Mouse (Mus musculus) kidney, embryonic 16.5 days (tissue): ENCODE data around the gene B4galnt3. TPM values are rescaled to one million over a fixed set of nuclear protein-coding genes. Genes with fewer than 3 reads are reported as not detected.

Source experiments
- ATAC-seq: fragments of 200-750 bp; cut with Nextera tagmentation; 2 replicates; pipeline ENCODE4 v1.8.0; 2017; ENCODE audit warnings: moderate TSS enrichment; ENCODE audit not compliant: low FRiP score, low TSS enrichment
- H3K27ac ChIP-seq: fragments of 300-500 bp; sonication (generic); 2 replicates; pipeline ENCODE4 v1.5.1; 2014; ENCODE audit warnings: low read length
- H3K27me3 ChIP-seq: fragments of 300-500 bp; sonication (generic); 2 replicates; pipeline ENCODE4 v1.6.1; 2014; ENCODE audit warnings: low read length, control low read depth, mixed read lengths; ENCODE audit not compliant: insufficient read depth
- H3K36me3 ChIP-seq: fragments of 300-500 bp; sonication (generic); 2 replicates; pipeline ENCODE4 v1.6.1; 2014; ENCODE audit warnings: low read length, control low read depth, mixed read lengths; ENCODE audit not compliant: insufficient read depth
- H3K4me1 ChIP-seq: fragments of 300-500 bp; sonication (generic); 2 replicates; pipeline ENCODE4 v1.6.1; 2014; ENCODE audit warnings: low read length, control low read depth, mixed read lengths; ENCODE audit not compliant: insufficient read depth
- H3K4me2 ChIP-seq: fragments of 300-500 bp; sonication (generic); replicated peaks from 2 replicates; pipeline ENCODE4 v1.6.1; 2014; ENCODE audit warnings: low read depth, low read length
- H3K4me3 ChIP-seq: fragments of 300-500 bp; sonication (generic); 2 replicates; pipeline ENCODE4 v1.5.1; 2014; ENCODE audit warnings: mild to moderate bottlenecking, low read length
- H3K9ac ChIP-seq: fragments of 300-500 bp; sonication (generic); replicated peaks from 2 replicates; pipeline ENCODE4 v1.6.1; 2014; ENCODE audit warnings: low read length
- H3K9me3 ChIP-seq: fragments of 300-500 bp; sonication (generic); 2 replicates; pipeline ENCODE4 v1.6.1; 2016; ENCODE audit warnings: low read length, control low read depth
- WGBS: fragments of 180-500 bp; shearing (Covaris S2); extraction: QIAGEN DNeasy Blood & Tissue Kit; methylation state at CpG from one replicate; pipeline ENCODE4 v1.1.7; 2014; 5-methylcytosine and 5-hydroxymethylcytosine counted together
- polyA plus RNA-seq: library from polyadenylated mRNA; unstranded; fragments of >200 nt; fragmentation: Nextera tagmentation; extraction: Ambion mirVana; gene quantifications from 2 replicates; pipeline ENCODE4 v1.2.1, GENCODE M21; 2015

The B4galnt3 gene
- polyA plus RNA-seq, 1 experiment from 2014 or later, result 2.4 TPM

DNA sequence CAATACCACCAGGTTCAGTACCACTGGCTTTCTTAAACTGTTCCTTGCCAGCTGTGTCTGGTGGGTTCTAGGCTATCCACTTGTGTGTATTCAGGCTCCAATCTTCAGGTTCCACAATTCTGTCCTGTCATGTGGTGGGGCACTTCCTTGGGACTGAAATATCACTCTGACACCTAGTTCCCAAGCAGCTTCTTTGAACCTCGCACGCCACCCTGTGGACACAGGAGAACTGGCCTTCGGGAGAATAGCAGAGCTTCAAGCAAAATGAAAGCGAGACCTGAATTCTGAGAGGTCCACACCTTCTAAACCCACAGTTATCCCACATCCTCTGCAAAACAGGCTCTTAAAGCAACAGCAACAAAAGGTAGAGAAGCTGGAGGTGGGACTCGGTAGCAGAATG, 101.2 kb downstream of the B4galnt3 start:
- 27% methylated on average over 5 of the region's 5 CpGs for WGBS

GRCm38 (mm10) chr6:120192211-120192870, 102.0 kb downstream of the B4galnt3 start:
- 30% methylated on average over 13 of the region's 15 CpGs for WGBS
- Histone ChIP-seq H3K4me3 (no peak overlapping the region), H3K27me3 (no peaks in the 10 kb centered on the region), H3K9ac (no peak overlapping the region), H3K4me2 (no peak overlapping the region), H3K9me3 (no peaks in the 10 kb centered on the region), H3K36me3 (no peaks in the 10 kb centered on the region), H3K27ac (no peak overlapping the region), H3K4me1 (peaks cover 17% of the 10 kb centered on the region)
- peak; percentile 18; the same call in 1 of the 2 replicates for ATAC-seq

More for the DNA sequence above, 101.2 kb downstream of the B4galnt3 start:
- no peak overlapping the region for H3K27ac ChIP-seq
- H3K9ac ChIP-seq, result no peak overlapping the region
- H3K4me2 ChIP-seq, result no peak overlapping the region
- no peaks in the 10 kb centered on the region for H3K27me3 ChIP-seq
- no peak overlapping the region for H3K4me3 ChIP-seq
- no peak for ATAC-seq
- peaks cover 9% of the 10 kb centered on the region for H3K4me1 ChIP-seq
- H3K9me3 ChIP-seq, result no peaks in the 10 kb centered on the region
- H3K36me3 ChIP-seq, result no peaks in the 10 kb centered on the region

- WGBS, result 68% methylated on average over 7 of the region's 7 CpGs
- Histone ChIP-seq H3K4me3 (no peak overlapping the region), H3K4me2 (no peak overlapping the region)
These were observed 102.8 kb downstream of the B4galnt3 start for GRCm38 (mm10) chr6:120191396-120192170.

GRCm38 (mm10) chr6:120190912-120191311, 103.4 kb downstream of the B4galnt3 start:
- no peak for ATAC-seq
- WGBS, result 71% methylated on average over 4 of the region's 4 CpGs

More at GRCm38 (mm10) chr6:120191396-120192170, 102.8 kb downstream of the B4galnt3 start:
- no peak for ATAC-seq
- Histone ChIP-seq H3K9ac (no peak overlapping the region), H3K27me3 (no peaks in the 10 kb centered on the region), H3K9me3 (no peaks in the 10 kb centered on the region), H3K27ac (no peak overlapping the region), H3K4me1 (peaks cover 17% of the 10 kb centered on the region), H3K36me3 (no peaks in the 10 kb centered on the region)

GRCm38 (mm10) chr6:120190365-120190764, 104.0 kb downstream of the B4galnt3 start:
- Histone ChIP-seq H3K4me2 (no peak overlapping the region), H3K4me3 (no peak overlapping the region), H3K9ac (no peak overlapping the region), H3K27ac (no peak overlapping the region), H3K4me1 (peaks cover 17% of the 10 kb centered on the region), H3K36me3 (no peaks in the 10 kb centered on the region), H3K27me3 (no peaks in the 10 kb centered on the region), H3K9me3 (no peaks in the 10 kb centered on the region)
- 91% methylated on average over 4 of the region's 4 CpGs for WGBS
- ATAC-seq, result no peak

More at GRCm38 (mm10) chr6:120190912-120191311, 103.4 kb downstream of the B4galnt3 start:
- Histone ChIP-seq H3K4me1 (peaks cover 17% of the 10 kb centered on the region), H3K9me3 (no peaks in the 10 kb centered on the region), H3K4me2 (no peak overlapping the region), H3K27me3 (no peaks in the 10 kb centered on the region), H3K36me3 (no peaks in the 10 kb centered on the region), H3K27ac (no peak overlapping the region), H3K9ac (no peak overlapping the region), H3K4me3 (no peak overlapping the region)

GRCm38 (mm10) chr6:120189287-120189686, 105.1 kb downstream of the B4galnt3 start:
- Histone ChIP-seq H3K27me3 (no peaks in the 10 kb centered on the region), H3K27ac (no peak overlapping the region), H3K4me2 (no peak overlapping the region), H3K36me3 (no peaks in the 10 kb centered on the region), H3K9ac (no peak overlapping the region), H3K4me1 (peaks cover 17% of the 10 kb centered on the region), H3K4me3 (no peak overlapping the region), H3K9me3 (no peaks in the 10 kb centered on the region)
- 87% methylated on average over 5 of the region's 5 CpGs for WGBS
- no peak for ATAC-seq

GRCm38 (mm10) chr6:120188376-120189235, 105.8 kb downstream of the B4galnt3 start:
- no peak overlapping the region for H3K27ac ChIP-seq
- H3K9me3 ChIP-seq, result no peaks in the 10 kb centered on the region
- 25% methylated on average over 24 of the region's 24 CpGs for WGBS
- ATAC-seq, result peak; percentile 67
- H3K4me2 ChIP-seq, result peak overlapping the region; percentile 52
- no peaks in the 10 kb centered on the region for H3K27me3 ChIP-seq
- H3K36me3 ChIP-seq, result no peaks in the 10 kb centered on the region
- H3K9ac ChIP-seq, result peak overlapping the region; percentile 39; the same call in 1 of the 2 replicates
- peak overlapping the region; percentile 16 for H3K4me3 ChIP-seq
- peaks cover 17% of the 10 kb centered on the region for H3K4me1 ChIP-seq

- WGBS, result 18% methylated on average over 18 of the region's 18 CpGs
- no peak overlapping the region for H3K27ac ChIP-seq
- H3K4me2 ChIP-seq, result peak overlapping the region; percentile 52
- no peaks in the 10 kb centered on the region for H3K36me3 ChIP-seq
- H3K9ac ChIP-seq, result peak overlapping the region; percentile 39
- peaks cover 17% of the 10 kb centered on the region for H3K4me1 ChIP-seq
- no peaks in the 10 kb centered on the region for H3K9me3 ChIP-seq
- H3K27me3 ChIP-seq, result no peaks in the 10 kb centered on the region
- peak overlapping the region; percentile 26 for H3K4me3 ChIP-seq
- no peak for ATAC-seq
These were observed 106.7 kb downstream of the B4galnt3 start for GRCm38 (mm10) chr6:120187587-120188176.

DNA sequence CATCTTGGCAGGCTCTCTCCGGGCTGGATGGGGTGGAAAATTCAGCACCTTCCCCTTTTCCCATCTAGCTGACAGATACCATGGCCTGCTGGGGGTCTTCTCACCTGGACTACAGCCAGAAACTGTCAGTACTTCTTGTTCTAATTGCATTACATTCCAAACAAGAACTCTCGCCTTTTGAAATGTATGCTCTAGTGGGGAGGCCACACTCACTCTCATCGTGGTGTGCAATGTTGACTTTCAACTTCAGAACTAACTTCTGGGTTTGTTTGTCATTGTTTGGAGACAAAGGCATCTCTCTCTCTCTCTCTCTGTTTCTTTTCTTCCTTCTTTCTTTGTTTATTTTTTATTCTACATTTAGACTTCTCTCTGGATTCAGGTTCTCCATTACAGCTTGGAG, 107.8 kb downstream of the B4galnt3 start:
- H3K27me3 ChIP-seq, result no peaks in the 10 kb centered on the region
- ATAC-seq, result no peak
- H3K9ac ChIP-seq, result no peak overlapping the region
- H3K36me3 ChIP-seq, result no peaks in the 10 kb centered on the region
- H3K4me1 ChIP-seq, result peaks cover 15% of the 10 kb centered on the region
- H3K9me3 ChIP-seq, result no peaks in the 10 kb centered on the region
- H3K27ac ChIP-seq, result no peak overlapping the region
- H3K4me3 ChIP-seq, result no peak overlapping the region
- 63% methylated on average over 3 of the region's 3 CpGs for WGBS
- H3K4me2 ChIP-seq, result no peak overlapping the region
